Mouse (Mus musculus) forebrain, embryonic 16.5 days (tissue): ENCODE measurements around the gene Sptb. TPM values are rescaled to one million over a fixed set of nuclear protein-coding genes. Genes with fewer than 3 reads are reported as not detected.

Source experiments
- ATAC-seq: fragments of 200-750 bp; cut with Nextera tagmentation; 2 replicates; pipeline ENCODE4 v1.8.0; 2017; ENCODE audit warnings: mild to moderate bottlenecking, moderate library complexity
- H3K27ac ChIP-seq: fragments of 300-500 bp; sonication (generic); 2 replicates; pipeline ENCODE4 v1.5.1; 2014; ENCODE audit warnings: low read length, control low read depth
- H3K27me3 ChIP-seq: fragments of 300-500 bp; sonication (generic); replicated peaks from 2 replicates; pipeline ENCODE4 v1.6.1; 2014; ENCODE audit warnings: low read length; ENCODE audit not compliant: control insufficient read depth, insufficient read depth
- H3K36me3 ChIP-seq: fragments of 300-500 bp; sonication (generic); 2 replicates; pipeline ENCODE4 v1.6.1; 2014; ENCODE audit not compliant: control insufficient read depth, insufficient read depth
- H3K4me1 ChIP-seq: fragments of 300-500 bp; sonication (generic); replicated peaks from 2 replicates; pipeline ENCODE4 v1.6.1; 2014; ENCODE audit warnings: low read length; ENCODE audit not compliant: control insufficient read depth, insufficient read depth
- H3K4me2 ChIP-seq: fragments of 300-500 bp; sonication (generic); 2 replicates; pipeline ENCODE4 v1.6.1; 2014; ENCODE audit warnings: mild to moderate bottlenecking, low read length, control low read depth
- H3K4me3 ChIP-seq: fragments of 300-500 bp; sonication (generic); replicated peaks from 2 replicates; pipeline ENCODE4 v1.5.1; 2014; ENCODE audit warnings: mild to moderate bottlenecking, low read length, control low read depth
- H3K9ac ChIP-seq: fragments of 300-500 bp; sonication (generic); replicated peaks from 2 replicates; pipeline ENCODE4 v1.6.1; 2014; ENCODE audit warnings: low read depth, low read length, control low read depth
- H3K9me3 ChIP-seq: fragments of 300-500 bp; sonication (generic); 2 replicates; pipeline ENCODE4 v1.6.1; 2016; ENCODE audit warnings: low read length; ENCODE audit not compliant: control insufficient read depth
- WGBS: fragments of 180-500 bp; shearing (Covaris S2); extraction: QIAGEN DNeasy Blood & Tissue Kit; methylation state at CpG from one replicate; pipeline ENCODE4 v1.1.7; 2014; 5-methylcytosine and 5-hydroxymethylcytosine counted together
- polyA plus RNA-seq: library from polyadenylated mRNA; unstranded; fragments of >200 nt; fragmentation: Nextera tagmentation; extraction: Ambion mirVana; gene quantifications from 2 replicates; pipeline ENCODE4 v1.2.1, GENCODE M21; 2015

The Sptb gene
- polyA plus RNA-seq, 1 experiment from 2014 or later, result 1.9 TPM

DNA sequence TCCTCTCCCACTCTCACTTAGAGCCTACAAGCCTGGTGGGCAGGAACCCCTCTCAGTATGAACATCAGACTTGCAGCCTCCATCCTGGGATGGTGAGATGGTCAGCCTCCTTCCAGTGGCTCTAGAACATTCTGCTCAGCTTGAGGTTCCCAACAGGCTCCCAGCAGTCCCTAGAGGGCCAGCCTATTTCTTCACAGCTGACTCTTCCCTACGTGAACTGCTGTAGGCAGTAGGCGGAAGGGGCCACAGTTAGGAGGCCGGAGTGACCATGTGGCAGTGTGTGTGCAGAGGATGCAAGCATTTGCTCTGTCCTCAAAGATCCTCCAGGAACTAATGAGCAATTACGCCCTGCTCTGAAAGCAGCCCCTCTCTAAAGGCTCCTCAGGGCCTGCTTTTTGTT, 92.2 kb downstream of the Sptb start:
- no peak for ATAC-seq
- Histone ChIP-seq H3K4me3 (no peak overlapping the region), H3K4me2 (no peak overlapping the region), H3K27me3 (no peaks in the 10 kb centered on the region), H3K9ac (no peak overlapping the region), H3K36me3 (no peaks in the 10 kb centered on the region), H3K9me3 (no peaks in the 10 kb centered on the region), H3K4me1 (no peaks in the 10 kb centered on the region), H3K27ac (no peak overlapping the region)
- WGBS, result 36% methylated on average over 4 of the region's 4 CpGs

DNA sequence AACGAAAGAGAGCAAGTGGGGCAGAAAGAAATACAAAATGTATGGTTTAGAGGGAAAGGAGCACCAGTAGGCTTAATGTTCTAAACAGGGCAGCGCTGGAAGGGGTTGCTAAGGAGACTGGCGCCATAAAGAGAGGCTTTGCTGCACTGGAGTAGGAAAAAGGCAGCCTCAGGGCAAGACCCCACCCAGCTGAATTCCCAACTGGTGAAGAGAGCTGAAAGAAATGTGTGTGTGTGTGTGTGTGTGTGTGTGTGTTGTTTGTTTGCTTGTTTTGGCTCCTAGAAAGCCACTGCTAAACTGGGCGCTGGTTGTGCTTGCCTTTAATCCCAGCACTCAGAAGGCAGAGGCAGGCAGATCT, 94.8 kb downstream of the Sptb start:
- H3K27me3 ChIP-seq, result no peaks in the 10 kb centered on the region
- ATAC-seq, result no peak
- no peak overlapping the region for H3K4me3 ChIP-seq
- WGBS, result 57% methylated on average over 4 of the region's 4 CpGs
- no peaks in the 10 kb centered on the region for H3K36me3 ChIP-seq
- no peaks in the 10 kb centered on the region for H3K9me3 ChIP-seq
- H3K27ac ChIP-seq, result no peak overlapping the region
- H3K4me1 ChIP-seq, result no peaks in the 10 kb centered on the region
- no peak overlapping the region for H3K4me2 ChIP-seq
- no peak overlapping the region for H3K9ac ChIP-seq

DNA sequence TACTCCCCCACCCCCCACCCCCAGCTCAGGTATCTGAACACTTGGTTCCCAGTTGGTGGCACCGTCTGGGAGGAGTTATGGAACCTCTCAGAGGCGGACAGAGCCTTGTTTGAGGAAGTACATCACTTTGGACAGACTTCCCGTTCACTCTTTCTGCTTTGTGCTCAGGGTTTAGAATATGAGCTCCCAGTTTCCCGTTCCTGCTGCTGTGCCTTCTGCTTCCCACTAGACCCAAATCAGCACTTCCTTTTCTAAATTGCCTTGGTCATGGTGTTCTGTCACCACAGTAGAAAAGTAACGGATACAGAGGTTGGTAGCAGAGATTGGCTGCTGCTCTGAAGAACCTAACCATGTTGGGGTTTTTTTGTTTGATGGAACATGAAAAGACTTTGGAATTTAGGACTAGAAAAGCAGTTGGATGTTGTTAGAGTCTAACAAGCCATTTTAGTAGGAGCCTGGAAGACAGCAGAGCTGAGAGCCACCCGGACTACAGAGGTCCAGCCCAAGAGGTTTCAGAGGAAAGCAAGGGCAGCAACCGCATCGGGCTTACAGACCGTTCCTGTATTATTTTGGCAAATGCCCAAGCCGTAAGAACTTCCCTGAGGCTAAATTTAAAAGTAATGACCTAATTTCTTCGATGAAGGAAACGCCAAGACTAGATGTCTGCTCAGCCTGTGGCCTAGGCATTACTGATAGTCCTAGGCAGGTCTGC, 95.3 kb downstream of the Sptb start:
- H3K36me3 ChIP-seq, result no peaks in the 10 kb centered on the region
- H3K9me3 ChIP-seq, result no peaks in the 10 kb centered on the region

DNA sequence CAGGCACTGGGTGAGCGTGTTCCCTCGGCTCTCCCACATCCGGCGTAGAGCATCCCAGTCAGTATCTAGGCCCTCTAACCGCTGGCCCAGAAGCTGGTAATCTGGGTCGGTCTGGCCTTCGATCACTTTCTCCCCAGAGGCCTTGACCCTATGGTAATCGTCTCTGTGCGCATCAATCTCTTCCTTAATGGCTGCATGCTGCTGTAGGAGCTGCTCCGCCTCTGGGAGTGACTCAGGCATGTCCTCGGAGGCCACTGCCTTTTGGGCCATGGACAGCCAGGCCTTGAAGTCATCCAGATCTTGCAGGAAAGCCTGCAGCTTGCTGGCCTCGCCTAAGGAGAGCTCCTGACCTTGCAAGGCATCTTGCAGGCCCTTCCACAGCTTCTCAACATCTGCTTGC, 97.7 kb downstream of the Sptb start:
- Histone ChIP-seq H3K27ac (no peak overlapping the region), H3K9ac (no peak overlapping the region), H3K4me3 (no peak overlapping the region), H3K4me2 (no peak overlapping the region), H3K4me1 (no peaks in the 10 kb centered on the region), H3K36me3 (no peaks in the 10 kb centered on the region), H3K27me3 (no peaks in the 10 kb centered on the region), H3K9me3 (no peaks in the 10 kb centered on the region)
- ATAC-seq, result no peak
- WGBS, result 91% methylated on average over 12 of the region's 12 CpGs

More for the DNA sequence above, 95.3 kb downstream of the Sptb start:
- Histone ChIP-seq H3K4me2 (no peak overlapping the region), H3K4me3 (no peak overlapping the region), H3K27me3 (no peaks in the 10 kb centered on the region), H3K4me1 (no peaks in the 10 kb centered on the region), H3K9ac (no peak overlapping the region), H3K27ac (no peak overlapping the region)
- ATAC-seq, result no peak
- WGBS, result 59% methylated on average over 12 of the region's 12 CpGs

DNA sequence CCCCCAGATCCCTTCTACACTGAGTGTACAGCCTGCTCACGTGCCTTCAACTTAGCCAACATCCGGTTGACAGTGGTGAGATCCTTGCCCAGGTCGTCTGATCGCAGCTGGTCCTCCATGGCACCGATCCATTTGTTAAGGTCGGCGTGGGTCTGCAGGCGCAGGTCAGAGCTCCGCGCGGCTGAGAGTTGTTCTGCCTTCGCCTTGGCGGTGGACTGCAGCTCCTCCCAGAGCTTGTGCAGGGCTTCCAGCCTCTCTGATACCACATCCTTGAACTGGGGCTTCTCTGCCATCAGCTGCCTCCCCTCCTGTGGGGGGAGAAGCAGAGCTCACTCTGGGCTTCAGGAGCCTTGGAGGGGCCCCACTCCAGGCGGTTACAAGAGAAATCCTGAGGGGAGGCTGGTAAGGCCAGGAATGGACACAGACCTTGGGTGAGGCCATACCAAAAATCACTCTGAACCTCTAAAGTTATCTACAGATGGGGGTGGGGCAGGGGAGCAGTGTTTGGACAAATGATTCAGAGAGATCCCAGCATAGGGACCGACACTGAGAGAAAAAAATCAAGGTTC, 101.3 kb downstream of the Sptb start:
- H3K4me2 ChIP-seq, result no peak overlapping the region
- H3K36me3 ChIP-seq, result no peaks in the 10 kb centered on the region
- WGBS, result 83% methylated on average over 15 of the region's 15 CpGs
- no peak overlapping the region for H3K4me3 ChIP-seq
- H3K27ac ChIP-seq, result no peak overlapping the region
- no peak overlapping the region for H3K9ac ChIP-seq
- no peaks in the 10 kb centered on the region for H3K9me3 ChIP-seq
- H3K27me3 ChIP-seq, result no peaks in the 10 kb centered on the region
- ATAC-seq, result no peak
- H3K4me1 ChIP-seq, result no peaks in the 10 kb centered on the region

- Histone ChIP-seq H3K9ac (no peak overlapping the region), H3K4me2 (no peak overlapping the region), H3K4me3 (no peak overlapping the region), H3K36me3 (no peaks in the 10 kb centered on the region), H3K4me1 (no peaks in the 10 kb centered on the region), H3K27me3 (no peaks in the 10 kb centered on the region), H3K9me3 (no peaks in the 10 kb centered on the region), H3K27ac (no peak overlapping the region)
- ATAC-seq, result no peak
- 68% methylated on average over 11 of the region's 11 CpGs for WGBS
These were observed 102.1 kb downstream of the Sptb start for GRCm38 (mm10) chr12:76608241-76608640.

- 68% methylated on average over 3 of the region's 3 CpGs for whole genome bisulfite sequencing
- no peak for ATAC-seq
- Histone ChIP-seq H3K27me3 (no peaks in the 10 kb centered on the region), H3K4me2 (no peak overlapping the region), H3K4me1 (no peaks in the 10 kb centered on the region), H3K4me3 (no peak overlapping the region), H3K9ac (no peak overlapping the region), H3K27ac (no peak overlapping the region), H3K36me3 (no peaks in the 10 kb centered on the region), H3K9me3 (no peaks in the 10 kb centered on the region)
These were observed 104.5 kb downstream of the Sptb start for GRCm38 (mm10) chr12:76605837-76606236.

- no peaks in the 10 kb centered on the region for H3K9me3 ChIP-seq
- ATAC-seq, result no peak
- H3K27me3 ChIP-seq, result no peaks in the 10 kb centered on the region
- H3K4me3 ChIP-seq, result no peak overlapping the region
- no peaks in the 10 kb centered on the region for H3K36me3 ChIP-seq
- no peak overlapping the region for H3K27ac ChIP-seq
- WGBS, result 56% methylated on average over 4 of the region's 4 CpGs
- no peak overlapping the region for H3K9ac ChIP-seq
- H3K4me2 ChIP-seq, result no peak overlapping the region
- H3K4me1 ChIP-seq, result no peaks in the 10 kb centered on the region
These were observed 105.8 kb downstream of the Sptb start for GRCm38 (mm10) chr12:76604546-76604945.

DNA sequence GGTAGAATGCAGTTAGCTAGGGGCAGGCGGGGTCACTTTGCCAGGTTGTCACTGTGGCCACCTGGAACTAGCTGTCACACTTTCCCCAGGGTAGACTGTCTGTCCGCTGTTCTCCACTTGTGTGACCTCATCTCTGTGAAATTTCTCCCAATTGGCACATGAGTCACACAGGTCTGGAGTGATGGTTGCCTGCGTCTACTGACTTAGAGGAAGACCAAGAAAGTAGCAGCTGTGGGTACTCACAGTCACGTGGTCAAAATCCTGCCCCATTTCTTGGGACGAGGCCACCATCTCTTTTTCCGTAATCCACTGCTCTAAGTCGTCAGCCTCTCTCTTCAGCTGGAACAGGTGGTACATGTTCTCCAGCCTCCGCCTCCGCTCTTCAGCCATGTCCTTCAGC, 106.6 kb downstream of the Sptb start:
- H3K9ac ChIP-seq, result no peak overlapping the region
- no peaks in the 10 kb centered on the region for H3K36me3 ChIP-seq
- no peaks in the 10 kb centered on the region for H3K4me1 ChIP-seq
- H3K27me3 ChIP-seq, result no peaks in the 10 kb centered on the region
- no peak overlapping the region for H3K27ac ChIP-seq
- 92% methylated on average over 9 of the region's 9 CpGs for WGBS
- ATAC-seq, result no peak
- no peaks in the 10 kb centered on the region for H3K9me3 ChIP-seq
- no peak overlapping the region for H3K4me2 ChIP-seq
- H3K4me3 ChIP-seq, result no peak overlapping the region
